Mouse (Mus musculus) kidney, adult 2 months (tissue): ENCODE data around the gene Cep55.

Experiments
- CTCF ChIP-seq: fragments of 200-500 bp; conservative IDR thresholded peaks from 2 replicates; pipeline ENCODE4 v1.5.1; 2011; ENCODE audit warnings: low read depth, mild to moderate bottlenecking, control low read depth, low read length, moderate library complexity, mixed read lengths; ENCODE audit not compliant: insufficient read depth, insufficient read length
- POLR2A ChIP-seq: fragments of 200-500 bp; IDR thresholded peaks from one replicate; pipeline ENCODE4 v1.6.1; 2011; ENCODE audit warnings: low read depth, low read length, control low read depth

DNA sequence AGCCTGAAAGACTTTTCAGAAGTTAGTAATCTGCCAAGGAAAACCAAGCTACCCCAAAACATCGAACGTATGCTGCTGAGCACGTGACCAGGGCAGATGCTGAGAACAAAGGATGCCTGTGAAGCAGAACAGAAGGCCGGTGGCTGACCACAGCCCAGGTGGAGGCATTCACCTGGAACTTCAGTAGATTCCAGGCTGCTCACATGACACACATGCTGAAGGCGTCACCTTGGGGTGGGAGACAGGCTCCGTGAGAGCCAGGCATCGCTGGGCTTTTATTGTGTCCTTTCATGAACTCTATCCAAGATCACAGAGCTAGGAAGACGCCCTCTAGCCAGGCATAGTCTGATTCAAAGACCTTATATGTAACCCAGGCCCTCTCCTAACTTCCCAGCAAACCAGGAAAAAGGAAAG lies 28.6 kb upstream of the Cep55 start:
- no peak for TF ChIP-seq POLR2A
- no peak for TF ChIP-seq CTCF
